In the genomic region with DNA sequence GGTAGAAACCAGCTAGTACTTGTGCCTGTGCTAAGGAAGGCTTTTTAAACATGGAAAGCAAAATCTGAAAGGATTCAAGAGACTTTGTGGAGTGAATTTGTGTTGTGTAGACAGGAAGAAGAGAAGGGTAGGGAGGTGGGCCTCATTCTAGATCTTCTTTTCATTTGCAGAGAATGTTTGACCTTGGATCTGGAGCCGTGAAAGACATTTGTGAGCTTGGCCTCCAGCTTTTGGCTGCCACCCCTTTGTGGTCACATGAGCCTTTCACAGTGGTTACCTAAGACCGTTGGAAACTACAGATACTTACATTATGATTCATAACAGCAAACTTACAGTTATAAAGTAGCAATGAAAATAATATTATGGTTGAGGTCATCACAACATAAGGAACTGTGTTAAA, we compare ENCODE assay signal across 14 mouse cellular contexts. TPM values are rescaled to one million over a fixed set of nuclear protein-coding genes. Genes with fewer than 3 reads are reported as not detected.
DNase-seq lines count a peak whose midpoint lies in the region; ATAC-seq and TF ChIP-seq lines count a peak whose summit lies in the region.
"Had no signal": no experiment of that assay in that cellular context is flagged by ENCODE, and none has a peak within 500 bp of the region (broad histone marks: within the 10 kb centered on the region; RNA-seq: fewer than 3 reads in every experiment).

No protein-coding gene starts in this region.

- WGBS in heart, embryonic 16.5 days = 38% methylated on average over 2 of the region's 2 CpGs
- 93% methylated on average over 2 of the region's 2 CpGs for WGBS in embryonic facial prominence, embryonic 10.5 days
- 92% methylated on average over 2 of the region's 2 CpGs for WGBS in hindbrain, embryonic 11.5 days
- 81% methylated on average over 2 of the region's 2 CpGs for WGBS in forebrain, postnatal 0 days

- H3K27me3 ChIP-seq in C2C12 (ENCODE audit: control insufficient read depth, insufficient read depth, insufficient read length) = no peaks in the 10 kb centered on the region
- no peaks in the 10 kb centered on the region for H3K27me3 ChIP-seq in heart, embryonic 16.5 days (ENCODE audit: control insufficient read depth, insufficient read depth, low read length)
- no peaks in the 10 kb centered on the region for H3K27me3 ChIP-seq in embryonic facial prominence, embryonic 10.5 days (replicated peaks; ENCODE audit: low read depth, poor library complexity, severe bottlenecking)
- H3K27me3 ChIP-seq in hindbrain, embryonic 11.5 days (ENCODE audit: control insufficient read depth, insufficient read depth, low read length) = no peaks in the 10 kb centered on the region
- no peaks in the 10 kb centered on the region for H3K27me3 ChIP-seq in forebrain, postnatal 0 days (ENCODE audit: insufficient read depth, low read length)
- H3K27me3 ChIP-seq: limb, embryonic 15.5 days had no signal

- intact Hi-C loops in gastrocnemius, adult 2 months (cut with DNase I) = no loop called here
- intact Hi-C loops in gastrocnemius, postnatal 14 days (cut with DNase I; ENCODE audit: low total_unique reads) = no loop called here

- H3K4me2 ChIP-seq in heart, embryonic 16.5 days (ENCODE audit: low read depth, low read length) = no peak overlapping the region
- no peak overlapping the region for H3K4me2 ChIP-seq in hindbrain, embryonic 11.5 days (replicated peaks; ENCODE audit: low read depth, low read length)
- no peak overlapping the region for H3K4me2 ChIP-seq in forebrain, postnatal 0 days (ENCODE audit: low read depth)
- H3K4me2 ChIP-seq: limb, embryonic 15.5 days; lung, embryonic 14.5 days had no signal

- no peak overlapping the region for H3K9ac ChIP-seq in heart, embryonic 16.5 days (ENCODE audit: low read length)
- H3K9ac ChIP-seq in hindbrain, embryonic 11.5 days (ENCODE audit: low read depth, low read length) = no peak overlapping the region
- H3K9ac ChIP-seq in forebrain, postnatal 0 days = no peak overlapping the region
- H3K9ac ChIP-seq: limb, embryonic 15.5 days; lung, embryonic 14.5 days had no signal

- H3K4me3 ChIP-seq in gastrocnemius, adult 2 months = no peak overlapping the region
- no peak overlapping the region for H3K4me3 ChIP-seq in C2C12 (ENCODE audit: insufficient read depth, poor library complexity, severe bottlenecking)
- no peak overlapping the region for H3K4me3 ChIP-seq in heart, embryonic 16.5 days (ENCODE audit: low read length)
- H3K4me3 ChIP-seq in embryonic facial prominence, embryonic 10.5 days = no peak overlapping the region
- H3K4me3 ChIP-seq in hindbrain, embryonic 11.5 days (ENCODE audit: low read depth, low read length) = no peak overlapping the region
- H3K4me3 ChIP-seq in forebrain, postnatal 0 days (ENCODE audit: low read depth, low read length) = no peak overlapping the region
- H3K4me3 ChIP-seq: erythroblast, embryonic 14.5 days; limb, embryonic 15.5 days had no signal

- H3K4me1 ChIP-seq in heart, embryonic 16.5 days (ENCODE audit: control insufficient read depth, insufficient read depth, low read length) = peaks cover 7% of the 10 kb centered on the region; the same call in 1 of the 2 replicates
- H3K4me1 ChIP-seq in embryonic facial prominence, embryonic 10.5 days = peaks cover 24% of the 10 kb centered on the region
- peaks cover 5% of the 10 kb centered on the region; the same call in 1 of the 2 replicates for H3K4me1 ChIP-seq in hindbrain, embryonic 11.5 days (replicated peaks; ENCODE audit: control insufficient read depth, insufficient read depth, low read length)
- H3K4me1 ChIP-seq in forebrain, postnatal 0 days (ENCODE audit: insufficient read depth) = 0 out of 2 replicates have a peak, but pooled peaks cover 2% of the 10 kb centered on the region
- H3K4me1 ChIP-seq: limb, embryonic 15.5 days had no signal

- TF ChIP-seq CTCF in gastrocnemius, adult 2 months (IDR thresholded peaks at IDR 0.05) = no peak
- TF ChIP-seq CTCF in C2C12 (IDR thresholded peaks at IDR 0.05; ENCODE audit: control insufficient read depth, insufficient read depth, insufficient read length) = no peak
- TF ChIP-seq CTCF in forebrain, postnatal 0 days (IDR thresholded peaks at IDR 0.05; ENCODE audit: low read depth) = no peak

- peaks cover 6% of the 10 kb centered on the region for H3K9me3 ChIP-seq in heart, embryonic 16.5 days (replicated peaks; ENCODE audit: control insufficient read depth, low read length)
- peaks cover 11% of the 10 kb centered on the region; the same call in 1 of the 2 replicates for H3K9me3 ChIP-seq in embryonic facial prominence, embryonic 10.5 days
- H3K9me3 ChIP-seq in hindbrain, embryonic 11.5 days (ENCODE audit: control insufficient read depth, low read length) = no peaks in the 10 kb centered on the region
- no peaks in the 10 kb centered on the region for H3K9me3 ChIP-seq in forebrain, postnatal 0 days (ENCODE audit: low read length)

- H3K27ac ChIP-seq in gastrocnemius, adult 2 months = peak overlapping the region; percentile 69
- H3K27ac ChIP-seq in heart, embryonic 16.5 days (ENCODE audit: low read length) = peak overlapping the region; percentile 55
- no peak overlapping the region for H3K27ac ChIP-seq in embryonic facial prominence, embryonic 10.5 days (replicated peaks)
- no peak overlapping the region for H3K27ac ChIP-seq in hindbrain, embryonic 11.5 days (ENCODE audit: low read depth, low read length)
- no peak overlapping the region for H3K27ac ChIP-seq in forebrain, postnatal 0 days (ENCODE audit: low read depth, low read length)
- H3K27ac ChIP-seq: limb, embryonic 15.5 days had no signal

- 0 out of 2 replicates have a peak, but pooled peaks have one; percentile 43 for ATAC-seq in heart, embryonic 16.5 days (replicated peaks; ENCODE audit: extremely low read depth, insufficient read depth, low FRiP score)
- ATAC-seq in hindbrain, embryonic 11.5 days (ENCODE audit: low FRiP score) = no peak
- no peak for ATAC-seq in forebrain, postnatal 0 days
- ATAC-seq: hindbrain, embryonic 16.5 days had no signal

- no peak overlapping the region for H3ac ChIP-seq in C2C12 (ENCODE audit: control insufficient read depth, insufficient read length, low read depth)

- H3K79me2 ChIP-seq in C2C12 (ENCODE audit: control insufficient read depth, insufficient read depth) = peaks cover 61% of the 10 kb centered on the region

- no peak for DNase-seq in gastrocnemius, adult 2 months
- DNase-seq in gastrocnemius, postnatal 14 days = no peak
- peak; percentile 60 for DNase-seq in adrenal gland, postnatal 14 days
- no peak for DNase-seq in embryonic facial prominence, embryonic 10.5 days (ENCODE audit: low spot score)
- DNase-seq in hindbrain, embryonic 11.5 days (ENCODE audit: low spot score) = no peak
- no peak for DNase-seq in forebrain, postnatal 0 days
- DNase-seq: cerebellum, adult 8-10 months; kidney, adult 8-10 months; lung, embryonic 14.5 days had no signal

- H3K36me3 ChIP-seq in C2C12 (ENCODE audit: control insufficient read depth, insufficient read depth) = no peaks in the 10 kb centered on the region
- peaks cover 4% of the 10 kb centered on the region for H3K36me3 ChIP-seq in heart, embryonic 16.5 days (ENCODE audit: control insufficient read depth, insufficient read depth)
- H3K36me3 ChIP-seq in embryonic facial prominence, embryonic 10.5 days (replicated peaks) = peaks cover 12% of the 10 kb centered on the region
- no peaks in the 10 kb centered on the region for H3K36me3 ChIP-seq in hindbrain, embryonic 11.5 days (ENCODE audit: control insufficient read depth, insufficient read depth, low read length)
- H3K36me3 ChIP-seq in forebrain, postnatal 0 days (ENCODE audit: insufficient read depth) = no peaks in the 10 kb centered on the region

- H3K79me3 ChIP-seq in C2C12 (ENCODE audit: low read depth) = peaks cover 4% of the 10 kb centered on the region

TF ChIP-seq in C2C12, 6 proteins besides CTCF, POLR2A, EP300 and RAD21:
- peak; percentile 91 for TF ChIP-seq USF1 (IDR thresholded peaks at IDR 0.05; ENCODE audit: low read depth)
- no peak for TF ChIP-seq FOSL1 (IDR thresholded peaks at IDR 0.05; ENCODE audit: insufficient read depth, low read length, poor library complexity, severe bottlenecking)
- TF ChIP-seq MYOG (IDR thresholded peaks at IDR 0.05; ENCODE audit: control insufficient read depth, extremely low read depth, insufficient read length) = no peak
- TF ChIP-seq MYOD1 (IDR thresholded peaks at IDR 0.05; ENCODE audit: control insufficient read depth, insufficient read length, low read depth) = no peak
- TF ChIP-seq MAX (IDR thresholded peaks at IDR 0.05) = no peak
- no peak for TF ChIP-seq CEBPB (IDR thresholded peaks at IDR 0.05; ENCODE audit: low read depth)

RNA-seq across cellular contexts. Expression of gene Wdfy2, which starts 34.5 kb away (rescaled TPM):
- 1 to 10 TPM; 8.0 TPM for total RNA-seq in gastrocnemius, adult 2 months (2021)
- 1 to 10 TPM; 7.4 to 7.8 TPM for total RNA-seq in gastrocnemius, postnatal 14 days (2021)
- 4.8 TPM for polyA plus RNA-seq in C2C12 (2012; fragmentation: generic; extraction: Trizol)
- total RNA-seq in adrenal gland, postnatal 14 days (2021) = 28.4 and 28.8 TPM in 2 replicates
- polyA plus RNA-seq in heart, embryonic 16.5 days (2015; fragmentation: Nextera tagmentation; extraction: Ambion mirVana) = 4.0 and 4.5 TPM in 2 replicates
- 13.6 and 16.0 TPM in 2 replicates for polyA plus RNA-seq in embryonic facial prominence, embryonic 10.5 days (2016; fragmentation: Nextera tagmentation; extraction: Ambion mirVana)
- polyA plus RNA-seq in hindbrain, embryonic 11.5 days (2014; fragmentation: Nextera tagmentation; extraction: Ambion mirVana) = 12.5 and 17.0 TPM in 2 replicates
- total RNA-seq in forebrain, postnatal 0 days (2014; rRNA removed) = 14.6 and 18.4 TPM in 2 replicates
- polyA plus RNA-seq in forebrain, postnatal 0 days (2015; fragmentation: Nextera tagmentation; extraction: Ambion mirVana) = 2.4 and 3.6 TPM in 2 replicates

Comparison
In these comparisons a context has a peak if more than half of its experiments do, and no peak if none do; other contexts are left out.
1. H3K27ac ChIP-seq: peak in gastrocnemius, adult 2 months (single experiment) and heart, embryonic 16.5 days (single experiment); none in embryonic facial prominence, embryonic 10.5 days (single experiment), hindbrain, embryonic 11.5 days (single experiment) and forebrain, postnatal 0 days (single experiment).